Mouse (Mus musculus) left cerebral cortex, postnatal 14 days (tissue): ENCODE measurements around the gene Gapdhs. TPM values are rescaled to one million over a fixed set of nuclear protein-coding genes. Genes with fewer than 3 reads are reported as not detected.
"Not testable (repeated sequence)": the region's sequence is repeated elsewhere in the genome, so short reads cannot be mapped to it uniquely, and the experiment has no call there.

Experiments used
- DNase-seq, 2 experiments: peaks; one replicate each; pipeline ENCODE4 v3.0.0; 2021 to 2022; ENCODE audit warnings: low spot score in 2 of 2, mixed read lengths in 1 of 2
- intact Hi-C: fragments of 180-260 bp; cut with DNase I; formaldehyde crosslinking; loops from one replicate; pipeline ENCODE4 v1.15.1; 2025
- long read RNA-seq, 2 experiments: library from polyadenylated mRNA; stranded (forward); transcript quantifications; one replicate each; pipeline ENCODE4 v2.0.0; 2021
- total RNA-seq, 2 experiments: library from RNA; stranded (reverse); gene quantifications; 2 replicates each; pipeline ENCODE4 v1.2.3; 2021

Gapdhs gene
- not detected for total RNA-seq
- long read RNA-seq, experiment 1, partial matches to known transcripts, result 0 of 11 reads
- long read RNA-seq, experiment 1, other reads (novel, unspliced or antisense), result 11 of 11 reads
- long read RNA-seq, experiment 2, partial matches to known transcripts, result 0 of 19 reads
- long read RNA-seq, experiment 2, other reads (novel, unspliced or antisense), result 19 of 19 reads

DNA sequence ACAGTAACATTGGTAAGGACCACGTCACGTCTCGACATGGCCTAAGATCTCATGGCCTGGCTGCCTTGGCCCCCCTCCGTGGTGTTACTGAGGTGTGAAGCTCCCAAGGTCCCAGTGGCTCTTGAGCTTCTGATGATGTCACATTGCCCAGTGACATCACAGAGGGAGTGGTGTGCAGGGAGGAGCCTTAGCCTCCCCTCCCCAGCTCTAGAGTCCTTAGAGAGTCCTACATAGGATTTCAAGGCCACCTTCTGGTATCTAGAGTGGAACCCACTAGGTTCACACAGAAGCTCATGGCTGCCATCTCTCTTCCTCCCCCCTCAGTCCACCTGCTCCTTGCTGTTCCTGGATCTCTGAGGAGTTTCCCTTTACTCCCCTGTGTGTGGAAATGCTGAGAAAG, at the start of gene Gapdhs:
TSS of gene Gapdhs (minus strand) at position 65 of the 400 bp plus-strand sequence.
- DNase-seq, intact Hi-C loops: not testable (repeated sequence)

DNA sequence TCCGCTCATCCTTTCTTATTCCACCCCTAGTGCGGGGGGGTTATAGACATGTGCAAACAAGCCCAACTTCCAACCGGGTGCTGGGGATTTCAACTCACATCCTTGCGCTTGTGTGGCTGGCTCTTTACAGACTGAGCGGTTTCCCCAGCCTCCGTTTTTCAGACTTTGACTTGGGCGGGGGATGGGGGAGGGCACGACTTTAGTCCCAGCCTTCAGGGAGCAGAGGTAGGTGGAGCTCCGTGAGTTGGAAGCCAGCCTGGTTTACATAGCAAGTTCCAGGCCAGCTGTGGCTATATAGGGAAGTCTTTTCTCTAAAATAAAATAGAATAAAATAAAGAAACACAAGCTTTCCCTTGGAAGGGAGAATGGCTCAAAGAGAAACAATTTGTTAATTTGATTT, 48.4 kb upstream of the Gapdhs start:
- no peak for DNase-seq
- intact Hi-C loops, result loop anchor here (10.0 kb wide), 1 partner anchor 63 kb away; the partner anchor contains the start of gene Ffar3

DNA sequence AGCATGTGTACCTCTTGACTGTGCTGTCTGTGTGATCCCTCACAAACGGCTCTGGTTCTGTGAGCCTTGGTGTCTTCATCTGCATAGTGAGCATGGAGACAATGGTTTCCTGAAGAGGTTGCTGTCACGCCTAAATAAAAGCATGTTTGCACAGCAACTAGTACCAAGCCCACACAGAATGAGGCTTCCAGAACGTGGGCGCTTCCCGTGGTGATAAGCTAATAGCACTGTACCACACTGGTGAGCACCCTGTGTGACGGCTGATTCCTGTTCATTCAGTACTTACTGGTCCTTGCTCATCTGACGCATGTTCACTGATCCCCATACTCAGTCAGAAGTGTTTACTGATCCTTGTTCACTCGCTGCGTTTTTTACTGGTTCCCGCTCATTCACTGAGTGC, 46.7 kb upstream of the Gapdhs start:
- DNase-seq, result no peak
- intact Hi-C loops, result loop anchor here (10.0 kb wide), 1 partner anchor 65 kb away; the partner anchor contains the start of gene Ffar3

DNA sequence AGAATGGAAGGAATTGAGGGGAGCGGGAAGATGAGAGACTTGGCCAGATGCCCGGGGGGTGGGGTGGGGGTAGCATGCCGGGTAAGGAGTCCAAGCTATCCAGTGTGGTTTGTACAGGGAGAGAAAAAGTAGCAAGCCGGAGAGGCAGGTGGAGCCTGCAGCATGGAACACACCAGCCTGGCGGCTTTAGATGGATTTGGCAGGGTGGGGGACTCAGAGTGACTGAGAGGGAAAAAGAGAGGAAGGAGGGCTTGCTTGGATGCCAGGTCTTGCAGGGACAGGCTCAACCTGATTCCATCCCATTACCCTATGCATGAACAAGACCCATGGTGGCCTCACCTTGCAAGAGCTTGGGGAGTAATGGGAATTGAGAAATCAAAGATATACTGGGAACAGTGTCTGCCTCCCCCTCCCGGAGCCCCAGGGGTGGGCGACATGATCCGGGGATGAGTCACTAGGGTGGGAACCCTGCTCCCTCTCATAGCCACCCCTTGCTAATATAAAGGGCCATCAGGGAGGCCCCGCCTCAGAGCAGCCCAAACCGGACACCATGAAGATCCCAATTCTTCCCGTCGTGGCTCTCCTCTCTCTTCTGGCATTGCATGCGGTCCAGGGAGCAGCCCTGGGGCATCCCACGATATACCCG, 44.0 kb upstream of the Gapdhs start, which contains the start of gene Krtdap:
TSS of gene Krtdap (plus strand) at position 520 of the 646 bp plus-strand sequence.
- intact Hi-C loops, result no loop called here

DNA sequence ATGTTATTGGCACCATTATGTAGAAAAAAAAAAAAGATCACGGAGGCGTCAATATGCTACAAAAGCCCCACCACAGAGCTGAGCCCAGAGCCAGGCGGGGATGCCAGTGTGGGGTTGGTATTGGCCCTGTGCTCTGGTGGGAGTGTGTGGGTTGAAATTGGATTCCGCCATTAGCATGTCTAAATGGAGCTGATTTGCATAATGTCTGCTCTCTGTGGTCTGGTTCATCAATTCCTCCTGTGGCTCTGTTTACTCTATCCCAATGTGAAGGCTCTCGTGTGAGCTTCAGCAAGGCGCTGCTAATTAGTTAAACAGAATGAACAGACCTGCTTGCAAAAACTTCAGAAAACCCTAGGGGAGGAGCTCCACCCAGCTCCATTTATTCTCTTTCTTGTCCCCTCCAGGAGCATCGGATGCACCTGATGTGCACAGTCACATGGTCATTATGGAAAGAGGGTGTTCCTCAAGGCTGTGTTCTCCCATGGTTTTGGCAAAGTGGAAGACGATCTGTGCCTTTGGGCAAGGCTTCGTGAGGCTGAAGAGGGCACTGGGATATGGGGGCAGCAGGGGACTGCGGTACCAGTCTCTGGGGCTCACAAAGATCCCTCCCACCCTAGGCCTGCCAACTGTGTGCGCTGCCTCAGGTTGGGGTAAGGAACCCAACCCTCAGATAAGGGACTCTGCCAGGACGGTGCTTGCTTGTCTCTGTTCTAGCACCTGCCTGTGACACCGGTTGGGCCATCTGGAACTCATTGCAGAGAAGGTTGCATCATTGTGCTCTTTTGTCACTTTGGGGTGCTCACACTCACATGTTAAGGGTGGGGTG, 42.5 kb upstream of the Gapdhs start:
- intact Hi-C loops, result no loop called here
- peak; percentile 31 to 36 for DNase-seq

More for the DNA sequence above, 44.0 kb upstream of the Gapdhs start, which contains the start of gene Krtdap:
- DNase-seq, result no peak

DNA sequence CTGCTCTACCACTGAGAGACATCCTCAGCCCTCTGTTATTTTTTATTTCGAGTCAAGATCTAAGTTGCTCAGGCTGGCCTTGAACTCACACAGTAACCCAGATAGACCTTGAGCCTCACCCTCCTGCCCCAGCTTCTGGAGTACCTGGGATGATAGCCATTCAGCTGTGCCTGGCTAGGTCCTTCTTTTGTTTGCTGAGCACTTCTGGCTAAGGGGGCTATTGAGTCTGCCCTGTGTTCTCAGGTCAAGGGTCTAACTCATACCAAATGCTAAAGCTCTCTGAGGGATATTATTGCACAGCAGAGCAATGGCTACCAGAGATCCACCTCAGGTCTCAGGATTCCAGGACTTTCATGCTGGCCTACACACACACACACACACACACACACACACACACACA, 41.7 kb upstream of the Gapdhs start:
- intact Hi-C loops, result no loop called here

DNA sequence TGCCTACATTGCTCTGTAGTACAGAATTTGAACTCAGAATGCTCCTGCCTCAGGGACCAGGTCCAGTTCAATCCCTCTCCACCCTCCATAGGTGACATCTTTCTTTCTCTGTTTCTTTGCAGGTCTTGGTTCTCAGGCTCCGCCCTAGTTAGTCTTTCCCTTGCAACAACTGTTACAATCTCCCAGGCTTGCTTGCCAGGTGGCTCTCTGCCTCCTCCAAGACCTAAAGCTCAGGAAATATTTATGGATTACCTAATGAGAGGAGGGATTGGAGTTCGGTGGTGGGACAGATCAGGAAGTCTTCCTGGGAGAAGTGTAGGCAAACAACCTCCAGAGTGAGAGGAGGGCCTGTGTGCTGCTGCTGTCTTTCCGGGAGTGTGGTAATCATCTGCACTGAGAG, 39.2 kb upstream of the Gapdhs start:
- no peak for DNase-seq
- intact Hi-C loops, result no loop called here

More for the DNA sequence above, 41.7 kb upstream of the Gapdhs start:
- no peak for DNase-seq

DNA sequence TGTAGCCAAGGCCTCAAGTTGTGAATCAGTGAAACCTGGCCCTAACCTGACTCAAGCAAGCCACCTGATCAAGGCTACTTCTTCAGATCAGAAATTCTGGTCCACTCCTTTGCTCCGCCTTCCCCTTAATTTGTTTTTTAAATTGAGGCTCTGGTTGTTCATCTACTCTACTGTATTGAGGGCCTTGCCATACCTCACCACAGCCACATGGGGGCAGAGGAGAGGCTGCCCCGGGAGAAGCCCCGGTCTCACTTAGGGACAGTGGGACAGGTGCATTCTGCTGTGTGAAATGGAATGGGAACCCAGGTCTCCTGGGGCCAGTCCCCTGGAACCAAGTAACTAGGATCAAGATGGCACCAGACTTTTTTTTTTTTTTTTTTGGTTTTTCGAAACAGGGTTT, 38.3 kb upstream of the Gapdhs start:
- no peak for DNase-seq
- intact Hi-C loops, result no loop called here

DNA sequence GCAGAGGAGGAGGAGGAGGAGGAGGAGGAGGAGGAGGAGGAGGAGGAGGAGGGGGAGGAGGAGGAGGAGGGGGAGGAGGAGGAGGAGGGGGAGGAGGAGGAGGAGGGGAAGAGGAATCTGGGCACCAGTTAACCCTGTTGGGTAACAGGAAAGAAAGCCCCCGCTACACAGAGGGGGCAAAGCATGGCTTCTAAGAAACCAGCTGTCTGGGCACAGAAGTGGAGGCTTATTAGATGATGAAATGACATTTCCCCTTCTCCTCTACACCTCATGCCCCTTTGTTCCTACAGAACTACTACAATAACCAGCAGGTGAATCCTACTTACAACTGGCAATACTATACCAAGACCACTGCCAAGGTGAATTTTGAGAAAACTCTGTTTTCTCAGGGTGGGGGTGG, 34.4 kb upstream of the Gapdhs start:
- intact Hi-C loops, result no loop called here
- DNase-seq, result no peak

DNA sequence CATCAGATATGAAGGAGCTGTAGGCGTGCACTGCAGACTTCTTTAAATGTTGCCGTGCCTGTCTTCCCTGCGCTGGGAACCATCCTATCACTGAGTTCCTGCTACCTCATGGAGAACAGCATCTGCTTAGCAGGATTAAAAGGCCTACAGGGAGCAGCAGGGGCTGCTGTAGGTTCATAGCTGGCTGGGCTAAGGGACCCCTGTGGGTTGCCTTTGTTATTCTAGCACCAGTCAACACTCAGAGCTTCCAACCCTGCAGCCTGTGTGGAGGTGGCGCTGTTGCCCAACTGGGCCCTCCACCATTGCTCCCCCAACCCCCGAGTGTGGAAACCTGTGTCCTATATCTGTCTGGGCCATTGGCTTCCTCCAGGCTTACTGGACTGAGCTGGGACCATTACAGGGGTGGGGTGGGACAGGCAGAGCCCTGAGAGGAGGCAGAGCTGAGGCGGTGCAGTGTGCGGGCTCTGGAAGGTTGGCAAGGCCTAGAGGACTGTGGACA, 33.6 kb upstream of the Gapdhs start:
- DNase-seq, result no peak
- intact Hi-C loops, result no loop called here

DNA sequence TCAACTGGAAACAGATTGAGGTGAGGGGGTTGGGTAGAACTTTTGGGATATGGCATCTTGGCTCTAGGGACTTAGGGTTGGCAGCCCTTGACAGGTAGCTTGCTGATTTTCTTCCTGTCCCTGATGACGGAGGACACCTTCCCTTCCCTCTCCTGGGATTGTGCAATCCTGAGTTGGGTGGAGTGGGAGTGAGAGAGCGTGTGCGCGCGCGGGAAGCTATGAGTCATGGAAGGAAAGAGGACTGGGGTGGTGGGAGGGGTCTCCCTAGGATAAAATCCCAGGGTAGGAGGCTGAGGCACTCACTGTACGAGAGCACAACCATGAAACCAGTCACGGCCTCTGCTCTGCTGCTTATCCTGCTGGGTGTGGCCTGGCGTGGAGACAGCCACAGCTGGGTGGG, 32.6 kb upstream of the Gapdhs start:
- intact Hi-C loops, result no loop called here
- DNase-seq, result peak in 1 of 2 experiments; percentile 16

DNA sequence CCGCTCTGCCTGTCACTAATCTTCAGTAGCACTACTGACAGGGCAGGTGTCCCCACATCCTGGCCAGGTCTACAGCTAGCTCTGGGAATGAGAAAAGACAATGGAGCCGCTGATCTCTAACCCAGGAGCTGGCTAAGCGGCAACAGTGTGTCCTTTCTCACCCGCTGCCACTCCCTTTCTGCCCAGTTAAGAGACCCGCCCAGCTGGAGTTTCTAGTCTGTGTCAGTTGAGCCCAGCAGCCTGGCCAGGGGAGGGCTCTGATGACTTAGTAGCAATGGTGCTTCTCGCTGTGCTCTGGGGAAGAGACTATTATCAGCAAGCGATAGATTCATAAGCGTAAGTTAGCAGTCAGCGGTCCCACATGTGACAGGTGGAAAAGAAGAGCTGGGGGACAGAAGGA, 25.8 kb upstream of the Gapdhs start:
- intact Hi-C loops, result no loop called here
- no peak for DNase-seq

DNA sequence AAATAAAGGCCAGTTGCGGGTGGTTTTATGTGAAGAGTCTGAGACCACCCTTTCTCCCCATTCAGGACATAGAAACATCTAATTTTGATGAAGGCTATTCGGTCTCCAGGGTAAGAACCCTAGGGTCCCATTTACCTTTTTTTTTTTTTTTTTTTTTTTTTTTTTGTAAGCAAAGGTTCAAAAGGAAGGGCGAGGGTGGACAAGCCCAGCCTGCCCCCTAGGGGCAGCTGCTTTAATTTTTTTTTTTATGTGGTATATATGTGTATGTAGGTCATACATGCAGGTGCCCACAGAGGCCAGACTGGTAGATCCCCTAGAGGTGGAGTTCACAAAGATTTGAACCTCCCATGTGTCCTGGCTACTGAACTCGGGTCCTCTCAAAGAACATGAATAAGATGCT, 22.9 kb upstream of the Gapdhs start:
- intact Hi-C loops, result no loop called here
- DNase-seq, result no peak

DNA sequence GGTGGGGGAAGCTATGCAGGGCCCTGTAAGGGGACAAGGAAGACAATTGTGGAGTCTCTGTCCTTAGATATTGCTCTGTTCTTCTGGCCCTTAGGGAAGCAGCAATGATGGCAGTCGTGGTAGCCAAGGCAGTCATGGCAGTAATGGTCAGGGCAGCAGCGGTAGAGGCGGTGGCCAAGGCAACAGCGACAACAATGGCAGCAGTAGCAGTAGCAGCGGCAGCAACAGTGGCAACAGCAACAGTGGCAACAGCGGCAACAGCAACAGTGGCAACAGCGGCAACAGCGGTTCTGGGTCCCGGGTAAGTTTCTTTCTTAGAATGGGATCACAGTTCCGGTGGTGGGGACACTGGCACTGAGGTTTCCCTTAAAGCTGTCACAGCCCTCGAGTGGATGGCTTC, 21.7 kb upstream of the Gapdhs start:
- DNase-seq, result peak in 1 of 2 experiments; percentile 15
- intact Hi-C loops, result no loop called here

DNA sequence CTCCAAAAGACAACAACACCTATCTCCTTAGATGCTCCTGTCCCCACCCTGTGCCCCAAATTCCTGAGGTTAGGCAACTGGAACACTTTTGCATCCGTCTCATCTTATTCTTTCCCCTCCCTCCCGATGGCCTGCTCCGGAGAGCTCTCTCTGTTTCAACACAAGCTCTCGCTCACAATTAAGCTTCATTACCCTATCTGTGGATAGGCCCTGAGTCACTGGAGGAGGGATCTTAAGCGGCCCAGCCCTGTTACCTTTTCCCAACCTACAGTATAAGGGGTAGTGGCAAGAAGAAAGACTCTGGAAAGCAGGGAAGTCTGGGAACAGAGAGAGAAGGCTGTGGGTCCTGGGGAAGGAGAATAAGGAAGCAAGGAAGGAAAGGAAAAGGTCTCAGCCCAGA, 20.0 kb upstream of the Gapdhs start, which contains the start of gene Dmkn:
TSS of gene Dmkn (plus strand) at position 301 of the 400 bp plus-strand sequence.
- intact Hi-C loops, result no loop called here
- DNase-seq, result no peak

DNA sequence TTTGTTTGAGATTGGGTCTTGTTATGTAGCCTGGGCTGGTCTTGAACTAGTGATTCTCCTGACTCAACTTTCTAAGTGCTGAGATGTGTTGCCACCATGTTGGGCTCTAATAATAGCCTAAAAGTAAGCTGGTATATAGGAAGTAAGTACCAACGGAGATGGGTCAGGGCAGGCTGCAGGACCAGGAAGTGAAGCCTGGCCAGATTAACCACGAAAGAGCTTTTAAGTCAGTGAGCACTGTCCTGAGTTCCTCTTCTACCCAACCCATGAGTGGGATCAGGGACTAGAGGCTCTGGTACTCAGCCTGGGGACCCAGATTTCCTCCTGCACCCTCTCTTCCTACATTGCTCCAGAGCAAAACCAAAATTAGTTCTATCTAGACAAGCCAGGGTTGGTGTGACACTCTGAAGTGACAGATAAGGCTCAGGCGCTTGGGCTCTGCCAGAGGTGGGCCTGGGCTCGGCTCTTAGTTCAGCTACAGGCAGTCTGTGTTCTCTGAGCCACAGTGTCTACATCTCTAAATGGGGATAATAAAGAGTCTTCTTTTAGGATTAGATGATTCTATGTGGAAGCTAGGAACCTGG, 18.4 kb upstream of the Gapdhs start:
- intact Hi-C loops, result no loop called here
- no peak for DNase-seq

DNA sequence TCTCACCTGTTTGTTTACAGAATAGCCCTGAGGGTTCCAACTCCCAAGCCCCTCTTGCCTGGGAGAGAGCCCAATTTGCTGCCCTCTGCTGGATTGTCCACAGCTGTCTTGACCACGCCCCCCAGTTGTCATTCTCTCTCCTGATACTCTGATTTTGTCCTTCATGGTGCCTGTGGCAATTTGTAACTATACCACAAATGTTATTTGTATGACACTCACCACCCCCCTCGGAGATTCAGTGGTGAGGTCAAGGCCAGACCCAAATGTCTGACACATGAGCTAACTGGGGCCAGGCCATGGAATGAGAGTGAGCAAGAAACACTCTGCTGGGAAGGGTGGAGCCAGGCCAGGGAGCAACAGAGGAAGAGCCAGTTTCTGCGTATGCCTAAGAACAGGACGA, 15.4 kb upstream of the Gapdhs start:
- intact Hi-C loops, result no loop called here
- DNase-seq, result no peak

DNA sequence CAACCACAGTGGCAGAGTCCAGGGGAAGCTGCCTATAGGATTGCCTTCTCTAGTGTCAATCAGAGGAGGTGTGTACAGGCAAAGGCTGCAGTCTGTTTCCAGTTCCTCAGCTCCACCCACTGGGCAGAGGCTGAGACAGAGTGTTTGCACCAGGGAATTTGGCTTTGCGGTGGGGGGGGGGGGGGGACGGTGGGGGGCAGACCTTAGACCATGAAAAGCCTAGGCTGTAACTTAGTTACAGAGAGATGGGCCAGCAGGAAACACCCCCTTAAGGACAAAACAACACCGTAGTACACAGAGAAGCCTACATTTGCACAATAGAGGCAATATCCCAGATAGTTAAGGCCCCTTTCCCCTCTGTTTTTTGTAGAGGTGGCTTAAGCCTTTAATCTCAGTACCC, 13.5 kb upstream of the Gapdhs start:
- intact Hi-C loops, result no loop called here
- no peak for DNase-seq

DNA sequence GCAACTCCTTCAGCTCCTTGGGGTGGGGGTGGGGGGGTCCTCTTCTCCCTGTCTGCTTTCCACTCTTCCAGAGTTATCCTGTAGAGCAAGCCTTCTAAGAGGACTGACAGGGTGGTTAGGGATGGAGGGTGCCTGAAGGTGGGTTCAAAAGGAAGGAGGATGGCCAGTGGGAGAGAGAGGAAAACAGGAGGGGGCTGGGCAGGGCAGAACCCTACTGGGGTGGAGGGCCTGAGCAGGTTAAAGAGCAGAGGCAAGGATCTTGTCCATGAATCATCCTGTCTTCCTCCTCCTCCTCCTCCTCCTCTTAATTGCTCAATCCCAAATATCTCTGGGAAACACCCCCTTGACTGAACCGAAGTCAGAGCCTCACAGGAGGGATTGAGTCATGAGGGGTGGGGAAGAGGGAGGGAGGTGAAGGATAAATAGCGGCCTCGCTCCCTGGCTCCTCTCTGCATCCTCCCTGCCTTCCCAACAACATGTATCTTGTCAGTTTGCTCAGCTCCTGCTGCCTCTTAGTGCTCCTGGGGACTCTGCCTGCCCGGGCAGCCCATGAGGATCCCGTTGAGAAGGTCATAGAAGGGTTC, 7.7 kb upstream of the Gapdhs start, which contains the start of gene Sbsn:
TSS of gene Sbsn (plus strand) at position 386 of the 584 bp plus-strand sequence.
- intact Hi-C loops, result no loop called here
- no peak for DNase-seq
